Mouse (Mus musculus) intestine, embryonic 14.5 days (tissue): Measurements from ENCODE around the gene Cybc1. TPM values are rescaled to one million over a fixed set of nuclear protein-coding genes. Genes with fewer than 3 reads are reported as not detected.

Source experiments
- ATAC-seq: fragments of 200-750 bp; cut with Nextera tagmentation; replicated peaks from 2 replicates; pipeline ENCODE4 v1.8.0; 2017; ENCODE audit warnings: low read depth, moderate number of reproducible peaks, moderate TSS enrichment, moderate library complexity; ENCODE audit not compliant: low FRiP score, low TSS enrichment
- DNase-seq: peaks from one replicate; pipeline ENCODE4 v3.0.0-alpha.2; 2018; ENCODE audit warnings: low spot score
- H3K27ac ChIP-seq: fragments of 300-500 bp; sonication (generic); 2 replicates; pipeline ENCODE4 v1.5.1; 2014; ENCODE audit warnings: low read depth, mild to moderate bottlenecking, control low read depth
- H3K27me3 ChIP-seq: fragments of 300-500 bp; sonication (generic); replicated peaks from 2 replicates; pipeline ENCODE4 v1.6.1; 2014; ENCODE audit warnings: low read length, control low read depth; ENCODE audit not compliant: control insufficient read depth, insufficient read depth
- H3K36me3 ChIP-seq: fragments of 300-500 bp; sonication (generic); 2 replicates; pipeline ENCODE4 v1.6.1; 2014; ENCODE audit warnings: low read length, control low read depth; ENCODE audit not compliant: control insufficient read depth, insufficient read depth
- H3K4me1 ChIP-seq: fragments of 300-500 bp; sonication (generic); replicated peaks from 2 replicates; pipeline ENCODE4 v1.6.1; 2014; ENCODE audit warnings: low read length, control low read depth, mixed read lengths; ENCODE audit not compliant: control insufficient read depth, insufficient read depth
- H3K4me2 ChIP-seq: fragments of 300-500 bp; sonication (generic); 2 replicates; pipeline ENCODE4 v1.6.1; 2014; ENCODE audit warnings: low read length
- H3K4me3 ChIP-seq: fragments of 300-500 bp; sonication (generic); 2 replicates; pipeline ENCODE4 v1.5.1; 2014; ENCODE audit warnings: low read depth, low read length, control low read depth, mixed read lengths
- H3K9ac ChIP-seq: fragments of 300-500 bp; sonication (generic); 2 replicates; pipeline ENCODE4 v1.6.1; 2014; ENCODE audit warnings: mild to moderate bottlenecking, low read length
- H3K9me3 ChIP-seq: fragments of 300-500 bp; sonication (generic); 2 replicates; pipeline ENCODE4 v1.6.1; 2016; ENCODE audit warnings: low read length, control low read depth; ENCODE audit not compliant: control insufficient read depth
- WGBS: fragments of 180-500 bp; shearing (Covaris S2); extraction: QIAGEN DNeasy Blood & Tissue Kit; methylation state at CpG from one replicate; pipeline ENCODE4 v1.1.7; 2014; 5-methylcytosine and 5-hydroxymethylcytosine counted together
- polyA plus RNA-seq: library from polyadenylated mRNA; unstranded; fragments of >200 nt; fragmentation: Nextera tagmentation; extraction: Ambion mirVana; gene quantifications from 2 replicates; pipeline ENCODE4 v1.2.1, GENCODE M21; 2014

Gene Cybc1
- polyA plus RNA-seq, 1 experiment from 2014 or later = 38.1 TPM

DNA sequence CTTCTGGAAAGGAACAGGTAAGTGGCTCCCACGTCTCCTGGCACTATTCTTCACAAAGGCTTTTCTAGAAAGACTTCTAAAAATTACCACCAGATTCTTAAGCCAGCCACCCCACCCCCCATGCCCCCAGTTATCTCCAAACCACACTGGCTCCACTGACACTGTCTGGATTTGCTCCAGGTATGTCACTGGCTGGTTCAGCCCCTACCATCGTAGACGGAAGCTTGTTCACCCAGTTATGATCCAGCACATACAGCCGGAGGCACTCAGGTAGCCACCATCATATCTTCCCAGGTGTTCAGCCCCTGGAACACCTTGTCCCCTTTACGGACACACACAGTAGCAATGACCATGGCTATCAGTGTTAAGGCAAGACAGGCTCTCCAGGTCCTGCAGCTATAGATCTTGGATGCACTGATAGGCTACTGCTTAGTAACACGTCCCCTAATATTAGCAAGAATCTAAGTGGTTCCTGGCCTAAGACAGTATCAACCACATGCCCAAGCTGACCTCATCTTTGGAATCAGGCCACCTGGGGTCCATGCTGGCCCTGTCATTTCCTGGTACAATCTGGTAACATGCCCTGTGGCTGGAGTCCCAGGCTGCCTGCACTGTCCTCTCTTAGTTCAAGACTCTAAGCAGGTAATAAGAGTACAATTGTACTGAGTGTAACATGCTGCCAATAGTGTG, 7.7 kb downstream of the Cybc1 start:
- peaks cover 81% of the 10 kb centered on the region for H3K36me3 ChIP-seq
- 0 out of 2 replicates have a peak, but pooled peaks cover 3% of the 10 kb centered on the region for H3K4me1 ChIP-seq
- no peaks in the 10 kb centered on the region for H3K27me3 ChIP-seq
- no peak for ATAC-seq
- no peak overlapping the region for H3K27ac ChIP-seq
- H3K9me3 ChIP-seq = no peaks in the 10 kb centered on the region
- no peak for DNase-seq
- no peak overlapping the region for H3K4me2 ChIP-seq
- WGBS = 90% methylated on average over 6 of the region's 6 CpGs
- H3K9ac ChIP-seq = no peak overlapping the region
- no peak overlapping the region for H3K4me3 ChIP-seq

DNA sequence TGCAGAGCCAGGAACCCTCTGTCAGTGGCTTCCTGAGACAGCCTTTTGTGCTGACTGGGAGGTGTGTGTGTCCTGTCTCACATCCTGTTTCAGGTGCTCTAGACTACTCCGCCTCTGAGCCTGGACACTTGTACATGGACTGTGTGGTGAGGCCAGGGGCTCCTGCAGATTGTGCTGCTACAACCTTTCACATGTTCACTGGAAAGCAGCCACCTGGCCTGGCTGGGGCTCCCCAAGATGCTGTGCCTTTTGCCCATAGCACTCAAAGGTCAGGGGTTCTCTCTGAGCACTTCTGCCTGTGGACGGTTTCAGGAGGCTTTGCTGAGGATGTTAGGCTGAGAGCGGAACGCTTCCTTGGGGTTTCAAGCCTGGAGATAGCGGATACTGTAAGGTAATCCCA, 8.4 kb downstream of the Cybc1 start:
- Histone ChIP-seq H3K9ac (no peak overlapping the region), H3K4me2 (no peak overlapping the region), H3K4me3 (no peak overlapping the region), H3K27me3 (no peaks in the 10 kb centered on the region), H3K36me3 (peaks cover 78% of the 10 kb centered on the region), H3K27ac (no peak overlapping the region), H3K9me3 (no peaks in the 10 kb centered on the region), H3K4me1 (no peaks in the 10 kb centered on the region)
- no peak for DNase-seq
- ATAC-seq = no peak
- WGBS = 85% methylated on average over 5 of the region's 5 CpGs

DNA sequence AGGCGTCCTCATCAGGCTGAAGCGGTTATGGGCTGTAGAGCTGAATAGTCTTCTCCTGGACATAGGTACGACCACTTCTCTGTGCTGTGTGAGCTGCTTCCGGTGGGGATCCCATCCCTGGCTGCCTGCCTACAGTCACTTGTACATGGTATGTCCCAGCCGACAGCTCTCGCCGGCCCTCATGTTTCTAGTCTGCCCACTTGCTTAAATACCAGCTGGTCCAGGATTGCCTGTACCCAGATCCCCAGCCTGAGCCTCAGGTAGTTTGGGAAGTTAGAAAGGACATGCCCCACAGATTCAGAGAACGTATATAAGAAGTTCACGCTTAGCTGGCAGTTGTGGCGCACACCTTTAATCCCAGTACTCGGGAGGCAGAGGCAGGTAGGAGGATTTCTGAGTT, 9.3 kb downstream of the Cybc1 start:
- Histone ChIP-seq H3K4me1 (no peaks in the 10 kb centered on the region), H3K27ac (no peak overlapping the region), H3K27me3 (no peaks in the 10 kb centered on the region), H3K4me3 (no peak overlapping the region), H3K4me2 (no peak overlapping the region), H3K36me3 (peaks cover 72% of the 10 kb centered on the region), H3K9ac (no peak overlapping the region), H3K9me3 (no peaks in the 10 kb centered on the region)
- ATAC-seq = no peak
- WGBS = 91% methylated on average over 11 of the region's 11 CpGs
- no peak for DNase-seq

DNA sequence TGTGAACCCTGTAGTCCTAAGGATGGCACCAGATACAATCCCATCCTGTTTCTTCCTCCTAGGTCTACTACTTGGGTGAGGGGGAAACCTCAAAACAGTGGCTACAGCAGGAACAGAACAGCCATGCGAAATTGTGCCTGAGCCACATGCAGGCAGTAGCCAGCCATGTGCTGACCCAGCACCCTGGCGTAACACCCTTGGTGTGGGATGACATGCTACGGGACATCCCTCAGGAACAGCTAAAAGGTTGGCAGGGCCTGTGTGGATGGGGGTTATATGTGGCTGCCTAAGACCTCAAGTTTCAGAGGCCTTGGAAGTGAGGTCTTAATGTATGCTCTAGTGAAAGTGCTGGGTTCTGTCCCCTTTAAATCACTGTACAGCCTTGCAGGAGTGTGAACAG, 12.3 kb downstream of the Cybc1 start:
- no peak overlapping the region for H3K4me2 ChIP-seq

DNA sequence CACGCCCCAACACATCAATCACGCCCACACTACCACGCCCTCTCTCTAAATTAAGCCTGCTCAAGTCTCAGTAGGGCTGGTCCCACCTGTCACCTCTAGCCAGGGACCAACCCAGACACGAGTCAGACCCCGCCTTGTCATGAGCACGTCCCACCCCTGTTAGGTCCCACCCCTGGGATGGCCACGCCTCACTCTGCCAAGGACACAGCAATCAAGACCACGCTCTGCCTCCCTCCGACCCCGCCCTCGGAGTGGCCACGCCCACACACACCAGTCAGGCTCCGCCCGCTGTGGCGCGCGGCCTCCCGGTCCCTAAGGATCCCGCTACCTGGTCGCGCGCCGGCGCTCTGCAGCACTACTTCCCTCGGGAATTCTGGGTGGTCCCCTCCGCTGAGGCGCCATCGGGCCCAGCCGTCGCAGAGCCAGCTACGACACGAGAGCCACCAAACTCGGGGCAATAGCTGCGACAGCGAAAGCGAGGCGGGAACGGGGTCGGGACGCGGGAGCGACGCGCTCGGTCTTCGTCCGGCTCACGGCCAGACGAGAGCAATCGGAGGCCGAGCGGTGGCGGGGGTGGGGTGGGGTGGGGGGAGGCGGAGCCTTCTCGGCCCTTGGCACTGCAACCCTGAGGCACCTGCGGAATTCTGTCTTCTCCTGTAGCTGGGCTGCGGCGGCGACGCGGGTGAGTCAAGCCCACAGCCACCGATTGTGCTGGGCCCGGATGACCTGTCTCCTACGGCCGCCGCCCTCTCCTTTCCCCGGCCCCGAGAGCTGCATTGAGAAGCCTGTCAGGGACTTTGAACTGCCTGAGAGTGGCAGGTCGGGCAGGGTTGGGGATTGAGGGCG, 24.7 kb downstream of the Cybc1 start, which contains the start of the genes Hexdc and Ogfod3:
Gene Hexdc (plus strand): TSS at position 273 of the 846 bp plus-strand sequence.
Gene Ogfod3 (minus strand): TSS at position 551 of the 846 bp plus-strand sequence.
- Histone ChIP-seq H3K27ac (peak within 1 kb of the TSS; percentile 81; the same call in 1 of the 2 replicates), H3K4me2 (peak within 1 kb of the TSS; percentile 71), H3K4me1 (peaks cover 12% of the 10 kb centered on the region; the same call in 1 of the 2 replicates), H3K9me3 (no peaks in the 10 kb centered on the region), H3K27me3 (no peaks in the 10 kb centered on the region), H3K36me3 (peaks cover 20% of the 10 kb centered on the region), H3K4me3 (peak within 1 kb of the TSS; percentile 83), H3K9ac (peak within 1 kb of the TSS; percentile 67)
- WGBS = under 1% methylated on average over 65 of the region's 70 CpGs
- ATAC-seq (peak; percentile 99), DNase-seq (peak; percentile 99)

More for the DNA sequence above, 12.3 kb downstream of the Cybc1 start:
- ATAC-seq = no peak
- H3K27me3 ChIP-seq = no peaks in the 10 kb centered on the region
- DNase-seq = no peak
- WGBS = 92% methylated on average over 3 of the region's 3 CpGs
- no peaks in the 10 kb centered on the region for H3K9me3 ChIP-seq
- peaks cover 55% of the 10 kb centered on the region for H3K36me3 ChIP-seq
- H3K9ac ChIP-seq = no peak overlapping the region
- no peak overlapping the region for H3K4me3 ChIP-seq
- H3K4me1 ChIP-seq = no peaks in the 10 kb centered on the region
- H3K27ac ChIP-seq = no peak overlapping the region

DNA sequence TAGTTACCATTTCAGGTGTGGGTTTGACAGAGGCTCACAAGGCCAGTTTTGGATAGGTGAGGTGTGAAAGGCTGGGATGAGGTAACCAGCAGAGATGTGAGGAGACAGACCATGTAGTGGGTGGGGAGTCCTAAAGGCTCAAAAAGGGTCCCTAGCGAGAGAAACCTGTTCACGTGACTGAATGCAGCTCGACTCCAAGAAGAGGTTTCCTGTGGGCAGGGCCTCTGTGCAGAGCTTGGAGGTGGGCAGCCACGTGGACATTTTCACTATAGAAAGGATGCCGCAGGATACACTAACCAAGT, 25.3 kb downstream of the Cybc1 start:
- Histone ChIP-seq H3K4me2 (peak overlapping the region; percentile 71), H3K9me3 (no peaks in the 10 kb centered on the region), H3K9ac (peak overlapping the region; percentile 67; the same call in 1 of the 2 replicates)

DNA sequence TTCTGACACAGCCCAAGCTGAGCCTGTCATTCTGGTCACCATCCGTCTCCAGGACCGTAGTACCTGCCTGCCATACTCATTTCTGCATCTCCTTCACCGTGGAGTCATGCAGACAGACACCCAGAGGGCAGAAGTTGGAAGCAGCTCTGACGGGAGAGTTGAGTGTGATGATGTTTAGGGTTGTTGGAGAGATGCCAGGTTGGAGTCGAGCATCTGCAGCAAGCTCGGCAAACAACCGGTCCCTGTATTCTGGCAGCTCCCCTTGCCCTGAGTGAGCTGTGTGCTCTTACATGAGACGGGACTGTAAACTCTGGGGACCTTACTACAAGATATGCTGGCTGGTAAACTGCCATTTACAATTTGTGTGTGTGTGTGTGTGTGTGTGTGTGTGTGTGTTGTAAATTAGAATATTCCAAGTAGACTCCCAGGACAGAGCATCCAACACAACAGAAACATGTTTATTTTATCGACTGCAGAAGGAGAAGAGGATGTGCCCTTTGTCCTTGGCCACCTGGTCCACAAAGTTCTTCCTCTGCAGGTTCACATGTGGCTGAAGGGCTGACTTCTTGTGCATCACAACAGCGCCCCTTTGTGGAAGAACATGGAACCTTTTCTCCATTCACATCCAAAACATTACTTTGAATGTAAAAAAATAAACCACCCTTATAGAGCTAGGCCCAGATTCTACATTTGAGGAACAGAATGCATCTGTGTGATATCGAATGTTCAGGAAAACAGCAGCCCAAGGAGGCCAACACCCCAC, 27.5 kb downstream of the Cybc1 start:
- Histone ChIP-seq H3K9me3 (no peaks in the 10 kb centered on the region), H3K4me3 (no peak overlapping the region), H3K36me3 (0 out of 2 replicates have a peak, but pooled peaks cover 4% of the 10 kb centered on the region), H3K4me2 (no peak overlapping the region), H3K9ac (no peak overlapping the region), H3K27ac (no peak overlapping the region), H3K27me3 (no peaks in the 10 kb centered on the region), H3K4me1 (peaks cover 12% of the 10 kb centered on the region; the same call in 1 of the 2 replicates)
- WGBS = 44% methylated on average over 11 of the region's 11 CpGs
- ATAC-seq (no peak), DNase-seq (no peak)

More for the DNA sequence above, 25.3 kb downstream of the Cybc1 start:
- no peak for DNase-seq
- Histone ChIP-seq H3K27ac (0 out of 2 replicates have a peak overlapping the region, but pooled peaks have one; percentile 34), H3K4me3 (peak overlapping the region; percentile 83), H3K36me3 (peaks cover 15% of the 10 kb centered on the region; the same call in 1 of the 2 replicates), H3K27me3 (no peaks in the 10 kb centered on the region), H3K4me1 (peaks cover 12% of the 10 kb centered on the region; the same call in 1 of the 2 replicates)
- 0% methylated on average over 5 of the region's 5 CpGs for WGBS
- ATAC-seq = no peak

DNA sequence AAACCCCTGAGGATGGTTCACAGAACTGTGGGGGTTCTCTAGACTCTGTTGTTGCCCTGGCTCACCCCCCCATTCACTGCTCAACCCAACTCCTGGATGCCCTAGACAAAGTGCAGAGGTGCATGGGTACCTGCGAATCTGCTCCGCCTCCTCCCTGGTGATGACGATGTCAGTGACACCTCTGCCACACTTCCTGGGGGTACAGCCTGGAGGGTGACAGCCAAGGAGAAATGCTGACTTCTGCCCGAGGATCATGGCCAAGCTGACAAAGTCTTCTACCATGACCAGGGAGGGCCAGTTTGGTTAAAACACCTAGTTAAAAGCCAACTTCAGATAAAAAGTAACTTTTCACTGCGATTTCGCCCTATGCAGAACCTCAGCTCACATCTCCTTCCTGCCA, 28.3 kb downstream of the Cybc1 start:
- Histone ChIP-seq H3K9ac (no peak overlapping the region), H3K27ac (no peak overlapping the region), H3K4me1 (peaks cover 12% of the 10 kb centered on the region; the same call in 1 of the 2 replicates), H3K27me3 (no peaks in the 10 kb centered on the region), H3K36me3 (peaks cover 4% of the 10 kb centered on the region; the same call in 1 of the 2 replicates), H3K9me3 (no peaks in the 10 kb centered on the region), H3K4me3 (no peak overlapping the region), H3K4me2 (no peak overlapping the region)
- ATAC-seq = no peak
- no peak for DNase-seq
- 93% methylated on average over 6 of the region's 6 CpGs for WGBS
